Mouse (Mus musculus): ENCODE measurements around the gene Tm9sf3. TPM values are rescaled to one million over a fixed set of nuclear protein-coding genes. Genes with fewer than 3 reads are reported as not detected.

Gene Tm9sf3
- polyA plus RNA-seq, 1 experiment from 2014 or later: 108 TPM

DNA sequence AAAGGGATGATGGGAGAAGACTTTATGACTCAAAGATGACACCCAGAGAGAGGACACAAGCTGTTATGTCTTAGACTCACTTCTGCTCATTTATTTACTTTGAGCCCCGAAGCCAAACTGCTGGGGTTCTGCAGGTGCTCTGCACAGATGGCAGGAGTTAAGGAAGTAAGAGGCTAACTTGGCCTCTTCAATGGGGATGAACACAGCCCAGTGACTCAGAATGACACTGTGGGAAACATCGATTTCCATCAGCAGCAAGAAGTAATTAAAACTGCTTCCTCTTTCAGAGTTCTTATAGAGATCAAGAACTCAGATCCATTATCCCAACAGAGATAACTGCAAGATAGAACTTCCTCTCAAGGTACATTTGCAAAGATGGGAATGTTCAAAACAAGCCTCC lies 86.9 kb downstream of the Tm9sf3 start:
- H3K4me3 ChIP-seq (ENCODE audit: low read depth, low read length): no peak overlapping the region
- no peaks in the 10 kb centered on the region for H3K9me3 ChIP-seq (ENCODE audit: control insufficient read depth, low read length)
- no peaks in the 10 kb centered on the region for H3K27me3 ChIP-seq (ENCODE audit: control insufficient read depth, insufficient read depth, low read length)
- no peak overlapping the region for H3K9ac ChIP-seq (ENCODE audit: low read depth, low read length)
- ATAC-seq (ENCODE audit: low FRiP score): no peak
- no peaks in the 10 kb centered on the region for H3K36me3 ChIP-seq (ENCODE audit: control insufficient read depth, insufficient read depth, low read length)
- no peak overlapping the region for H3K4me2 ChIP-seq (replicated peaks; ENCODE audit: low read depth, low read length)
- WGBS: 82% methylated on average over 2 of the region's 2 CpGs
- no peak for DNase-seq (ENCODE audit: low spot score)
- no peaks in the 10 kb centered on the region for H3K4me1 ChIP-seq (replicated peaks; ENCODE audit: control insufficient read depth, insufficient read depth, low read length)
- no peak overlapping the region for H3K27ac ChIP-seq (ENCODE audit: low read depth, low read length)

DNA sequence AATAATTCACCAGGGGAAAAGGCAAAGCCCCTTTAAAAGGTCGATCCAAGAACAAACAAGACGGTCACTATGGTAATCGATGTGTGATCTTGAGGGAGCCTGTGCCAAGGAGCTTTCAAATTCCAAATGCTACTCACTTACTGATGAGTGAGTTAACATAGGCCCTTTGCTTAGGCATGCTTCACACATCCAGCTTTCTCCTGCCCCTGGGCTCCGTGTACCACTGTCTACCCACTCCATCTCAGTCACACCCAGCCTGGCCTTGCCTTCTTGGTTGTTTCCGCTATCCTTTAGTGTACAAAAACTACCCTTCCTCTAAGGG lies 97.9 kb downstream of the Tm9sf3 start:
- 89% methylated on average over 5 of the region's 5 CpGs for WGBS
- no peak overlapping the region for H3K27ac ChIP-seq (ENCODE audit: low read depth, low read length)
- H3K36me3 ChIP-seq (ENCODE audit: control insufficient read depth, insufficient read depth, low read length): no peaks in the 10 kb centered on the region
- H3K4me2 ChIP-seq (replicated peaks; ENCODE audit: low read depth, low read length): no peak overlapping the region
- no peaks in the 10 kb centered on the region for H3K4me1 ChIP-seq (replicated peaks; ENCODE audit: control insufficient read depth, insufficient read depth, low read length)
- no peak overlapping the region for H3K9ac ChIP-seq (ENCODE audit: low read depth, low read length)
- no peak for ATAC-seq (ENCODE audit: low FRiP score)
- no peak for DNase-seq (ENCODE audit: low spot score)
- H3K27me3 ChIP-seq (ENCODE audit: control insufficient read depth, insufficient read depth, low read length): no peaks in the 10 kb centered on the region
- H3K4me3 ChIP-seq (ENCODE audit: low read depth, low read length): no peak overlapping the region
- H3K9me3 ChIP-seq (ENCODE audit: control insufficient read depth, low read length): no peaks in the 10 kb centered on the region

DNA sequence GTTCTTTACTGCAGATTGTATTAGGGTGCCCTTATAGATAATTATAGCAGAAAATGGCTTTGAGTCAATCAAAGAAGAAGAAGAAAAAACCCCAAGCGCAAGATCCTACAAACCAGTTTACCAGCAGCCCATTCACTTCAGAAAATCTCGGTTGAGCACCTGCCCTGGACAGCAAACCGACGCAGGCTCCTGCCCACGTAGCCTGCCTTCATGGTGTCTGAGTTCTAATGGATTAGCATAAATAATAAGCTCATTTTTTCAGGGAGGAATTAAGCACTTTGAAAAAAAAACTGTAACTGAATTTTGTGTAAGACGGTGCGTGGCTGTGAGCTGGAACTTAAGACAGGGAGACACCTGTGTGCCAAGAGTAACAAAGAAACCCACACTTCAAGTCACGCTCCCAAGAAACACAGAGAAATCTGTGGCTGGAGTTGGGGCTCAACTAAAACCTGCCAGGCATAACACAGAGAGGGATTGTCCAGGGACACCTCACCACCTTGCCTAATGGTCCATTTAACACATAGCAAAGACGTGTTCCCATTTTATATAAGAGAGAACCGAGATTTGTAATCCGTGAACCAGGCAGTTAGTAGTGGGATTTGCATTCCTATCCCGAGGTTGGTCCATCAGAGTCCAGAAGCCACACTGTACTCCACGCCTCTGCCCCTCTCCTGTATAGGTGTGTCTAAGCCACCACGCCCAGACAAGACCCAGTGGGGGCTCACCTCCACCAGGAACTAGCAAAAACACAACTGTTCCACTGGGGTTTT lies 98.5 kb downstream of the Tm9sf3 start:
- 69% methylated on average over 14 of the region's 14 CpGs for WGBS
- H3K27me3 ChIP-seq (ENCODE audit: control insufficient read depth, insufficient read depth, low read length): no peaks in the 10 kb centered on the region
- H3K27ac ChIP-seq (ENCODE audit: low read depth, low read length): no peak overlapping the region
- H3K4me2 ChIP-seq (replicated peaks; ENCODE audit: low read depth, low read length): no peak overlapping the region
- H3K4me3 ChIP-seq (ENCODE audit: low read depth, low read length): no peak overlapping the region
- no peaks in the 10 kb centered on the region for H3K36me3 ChIP-seq (ENCODE audit: control insufficient read depth, insufficient read depth, low read length)
- no peaks in the 10 kb centered on the region for H3K9me3 ChIP-seq (ENCODE audit: control insufficient read depth, low read length)
- no peak overlapping the region for H3K9ac ChIP-seq (ENCODE audit: low read depth, low read length)
- ATAC-seq (ENCODE audit: low FRiP score): peak; percentile 34; the same call in 1 of the 2 replicates
- H3K4me1 ChIP-seq (replicated peaks; ENCODE audit: control insufficient read depth, insufficient read depth, low read length): no peaks in the 10 kb centered on the region; the same call in 1 of the 2 replicates
- no peak for DNase-seq (ENCODE audit: low spot score)

DNA sequence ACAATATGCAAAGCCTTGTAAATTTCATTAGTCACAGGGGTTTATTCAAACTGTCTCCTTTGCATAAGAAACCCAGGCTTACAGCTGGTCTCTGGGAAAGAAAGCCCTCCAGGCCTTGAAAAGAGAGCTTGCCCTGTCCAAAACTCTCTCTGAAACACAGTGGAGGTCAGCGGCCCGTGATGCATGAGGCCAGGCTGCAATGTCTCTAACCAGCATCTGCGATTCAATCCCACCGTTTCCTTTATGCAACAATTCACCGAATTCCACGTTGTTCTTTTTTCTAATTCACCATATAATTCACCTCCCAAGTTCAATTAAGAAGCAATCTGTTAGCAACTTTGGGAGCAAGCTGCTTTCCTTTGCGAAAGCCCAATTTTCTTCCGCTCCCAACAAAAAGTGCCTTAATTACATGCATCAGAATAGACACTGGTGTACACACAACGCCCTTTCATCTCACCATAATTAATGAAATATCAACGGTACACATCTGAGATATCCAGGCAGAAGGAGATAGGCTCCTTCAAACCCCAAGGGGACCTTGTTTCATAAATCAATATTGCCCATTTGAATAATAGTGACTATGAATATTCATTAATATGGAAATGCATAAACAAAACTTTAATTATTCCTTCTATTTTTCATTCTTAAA lies 99.2 kb downstream of the Tm9sf3 start:
- H3K36me3 ChIP-seq (ENCODE audit: control insufficient read depth, insufficient read depth, low read length): no peaks in the 10 kb centered on the region
- H3K9ac ChIP-seq (ENCODE audit: low read depth, low read length): no peak overlapping the region
- no peak overlapping the region for H3K4me2 ChIP-seq (replicated peaks; ENCODE audit: low read depth, low read length)
- H3K4me1 ChIP-seq (replicated peaks; ENCODE audit: control insufficient read depth, insufficient read depth, low read length): no peaks in the 10 kb centered on the region; the same call in 1 of the 2 replicates
- 29% methylated on average over 10 of the region's 10 CpGs for WGBS
- peak; percentile 78 for ATAC-seq (ENCODE audit: low FRiP score)
- H3K4me3 ChIP-seq (ENCODE audit: low read depth, low read length): no peak overlapping the region
- H3K27me3 ChIP-seq (ENCODE audit: control insufficient read depth, insufficient read depth, low read length): no peaks in the 10 kb centered on the region
- peak; percentile 40 for DNase-seq (ENCODE audit: low spot score)
- H3K27ac ChIP-seq (ENCODE audit: low read depth, low read length): peak overlapping the region; percentile 65; the same call in 1 of the 2 replicates
- H3K9me3 ChIP-seq (ENCODE audit: control insufficient read depth, low read length): no peaks in the 10 kb centered on the region

Other genes with a start within 250 kb of the Tm9sf3 start
- gene Dntt, start 234.7 kb downstream of the Tm9sf3 start, polyA plus RNA-seq (2014; fragmentation: Nextera tagmentation; extraction: Ambion mirVana): 0.10 TPM in 1 of 2 replicates, not detected in the other
- not detected in 2 replicates for gene Opalin, start 186.9 kb downstream of the Tm9sf3 start, polyA plus RNA-seq (2014; fragmentation: Nextera tagmentation; extraction: Ambion mirVana)
- 0.63 and 0.76 TPM in 2 replicates for gene Tll2, start 57.2 kb downstream of the Tm9sf3 start, polyA plus RNA-seq (2014; fragmentation: Nextera tagmentation; extraction: Ambion mirVana)
- gene Pik3ap1, start 121.1 kb upstream of the Tm9sf3 start, polyA plus RNA-seq (2014; fragmentation: Nextera tagmentation; extraction: Ambion mirVana): 1.7 TPM in 2 replicates
- 33.2 and 37.0 TPM in 2 replicates for gene Lcor, start 218.6 kb upstream of the Tm9sf3 start, polyA plus RNA-seq (2014; fragmentation: Nextera tagmentation; extraction: Ambion mirVana)

Measured in hindbrain, embryonic 11.5 days (tissue).